Mouse (Mus musculus) liver, embryonic 16.5 days (tissue): Measurements from ENCODE around the gene Elovl6. TPM values are rescaled to one million over a fixed set of nuclear protein-coding genes. Genes with fewer than 3 reads are reported as not detected.

ENCODE experiments used
- ATAC-seq: fragments of 200-750 bp; cut with Nextera tagmentation; 2 replicates; pipeline ENCODE4 v1.8.0; 2017; ENCODE audit warnings: low read depth, mild to moderate bottlenecking, moderate number of reproducible peaks, moderate library complexity
- H3K27ac ChIP-seq: fragments of 300-500 bp; sonication (generic); 2 replicates; pipeline ENCODE4 v1.5.1; 2014; ENCODE audit warnings: mild to moderate bottlenecking, low read length
- H3K27me3 ChIP-seq: fragments of 300-500 bp; sonication (generic); 2 replicates; pipeline ENCODE4 v1.6.1; 2014; ENCODE audit warnings: low read depth, low read length, mixed read lengths; ENCODE audit not compliant: control insufficient read depth, insufficient read depth
- H3K36me3 ChIP-seq: fragments of 300-500 bp; sonication (generic); 2 replicates; pipeline ENCODE4 v1.6.1; 2014; ENCODE audit warnings: mild to moderate bottlenecking; ENCODE audit not compliant: control insufficient read depth, insufficient read depth
- H3K4me1 ChIP-seq: fragments of 300-500 bp; sonication (generic); 2 replicates; pipeline ENCODE4 v1.6.1; 2014; ENCODE audit warnings: low read depth, low read length, mixed read lengths; ENCODE audit not compliant: control insufficient read depth
- H3K4me2 ChIP-seq: fragments of 300-500 bp; sonication (generic); 2 replicates; pipeline ENCODE4 v1.6.1; 2014; ENCODE audit warnings: low read depth, low read length, mixed read lengths
- H3K4me3 ChIP-seq: fragments of 300-500 bp; sonication (generic); 2 replicates; pipeline ENCODE4 v1.5.1; 2014; ENCODE audit warnings: low read depth, mild to moderate bottlenecking, low read length
- H3K9ac ChIP-seq: fragments of 300-500 bp; sonication (generic); 2 replicates; pipeline ENCODE4 v1.6.1; 2014; ENCODE audit warnings: low read depth, low read length
- H3K9me3 ChIP-seq: fragments of 300-500 bp; sonication (generic); replicated peaks from 2 replicates; pipeline ENCODE4 v1.6.1; 2016; ENCODE audit warnings: low read length; ENCODE audit not compliant: control insufficient read depth
- WGBS: fragments of 180-500 bp; shearing (Covaris S2); extraction: QIAGEN DNeasy Blood & Tissue Kit; methylation state at CpG from one replicate; pipeline ENCODE4 v1.1.7; 2014; ENCODE audit not compliant: insufficient replicate concordance; 5-methylcytosine and 5-hydroxymethylcytosine counted together
- polyA plus RNA-seq: library from polyadenylated mRNA; unstranded; fragments of >200 nt; fragmentation: Nextera tagmentation; extraction: Ambion mirVana; gene quantifications from 2 replicates; pipeline ENCODE4 v1.2.1, GENCODE M21; 2015

The Elovl6 gene
- polyA plus RNA-seq, 1 experiment from 2014 or later, result 15.0 TPM

DNA sequence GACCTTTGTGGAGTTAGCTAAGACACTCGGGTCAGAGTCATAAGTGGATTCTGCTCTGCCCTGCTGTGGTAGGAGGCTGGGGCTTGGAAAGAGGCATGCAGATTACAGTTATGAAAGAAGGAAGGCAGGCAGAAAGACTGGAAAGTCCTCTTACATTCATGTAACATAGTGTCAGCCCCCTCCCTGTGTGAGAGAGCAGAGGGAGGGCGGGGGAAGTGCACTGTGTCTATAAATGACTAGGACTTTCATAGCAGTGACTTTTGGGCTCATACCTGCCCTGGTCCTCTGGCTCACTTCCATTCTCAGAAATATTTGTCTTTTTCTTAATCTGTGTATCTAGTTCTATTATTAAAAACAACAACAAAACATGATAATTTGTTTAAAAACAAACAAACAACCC is 33.9 kb downstream of the Elovl6 start:
- WGBS, result 52% methylated on average over 2 of the region's 2 CpGs

DNA sequence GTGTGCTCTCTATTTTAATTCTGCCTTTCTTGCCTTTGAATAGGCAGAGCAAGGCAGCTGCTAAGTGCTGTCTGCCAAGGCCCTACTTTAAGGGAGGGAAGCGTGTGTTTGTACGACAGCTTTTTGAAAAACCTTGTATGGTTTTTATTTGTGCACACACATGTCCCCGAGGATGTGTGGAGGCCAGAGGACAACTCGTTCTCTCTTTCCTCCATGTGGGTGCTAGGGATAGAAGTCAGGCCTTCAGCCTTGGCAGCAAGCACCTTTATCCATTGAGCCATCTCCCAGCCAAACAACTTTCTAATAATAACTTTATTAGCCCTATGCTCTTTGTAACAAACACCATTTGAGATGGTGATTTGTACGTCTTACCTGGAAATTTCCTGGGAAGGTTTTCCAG is 34.7 kb downstream of the Elovl6 start:
- Histone ChIP-seq H3K27me3 (no peaks in the 10 kb centered on the region), H3K9me3 (no peaks in the 10 kb centered on the region), H3K4me2 (no peak overlapping the region), H3K4me3 (no peak overlapping the region), H3K4me1 (peaks cover 9% of the 10 kb centered on the region), H3K9ac (no peak overlapping the region), H3K36me3 (no peaks in the 10 kb centered on the region; the same call in 1 of the 2 replicates), H3K27ac (no peak overlapping the region)
- ATAC-seq, result no peak
- 75% methylated on average over 5 of the region's 5 CpGs for WGBS

More for the DNA sequence above, 33.9 kb downstream of the Elovl6 start:
- no peaks in the 10 kb centered on the region for H3K9me3 ChIP-seq
- H3K27me3 ChIP-seq, result no peaks in the 10 kb centered on the region
- H3K27ac ChIP-seq, result no peak overlapping the region
- H3K9ac ChIP-seq, result no peak overlapping the region
- no peak overlapping the region for H3K4me3 ChIP-seq
- peak; percentile 44; the same call in 1 of the 2 replicates for ATAC-seq
- no peaks in the 10 kb centered on the region; the same call in 1 of the 2 replicates for H3K36me3 ChIP-seq
- H3K4me1 ChIP-seq, result peaks cover 9% of the 10 kb centered on the region
- no peak overlapping the region for H3K4me2 ChIP-seq

DNA sequence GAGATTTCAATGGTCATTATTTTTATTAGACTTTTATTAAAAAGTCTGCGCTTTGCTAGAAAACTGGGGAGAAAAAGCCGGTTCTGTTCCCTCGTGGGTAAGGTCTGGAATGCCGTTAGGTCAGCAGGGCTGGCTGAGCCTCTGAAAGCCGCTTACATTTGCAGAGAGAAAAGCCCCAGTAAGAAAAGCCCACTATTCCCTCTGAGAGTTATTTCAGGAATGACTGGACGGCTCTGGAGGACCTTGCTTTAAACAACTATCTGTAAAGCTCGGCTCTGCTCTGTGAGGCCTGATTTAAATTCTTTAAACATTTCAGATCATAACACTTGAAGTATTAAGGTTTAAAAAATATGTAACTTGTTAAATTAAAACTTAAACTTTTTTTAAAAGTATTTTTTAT is 36.4 kb downstream of the Elovl6 start:
- Histone ChIP-seq H3K4me1 (peaks cover 9% of the 10 kb centered on the region), H3K4me2 (no peak overlapping the region), H3K4me3 (no peak overlapping the region), H3K36me3 (no peaks in the 10 kb centered on the region; the same call in 1 of the 2 replicates), H3K9me3 (no peaks in the 10 kb centered on the region), H3K9ac (no peak overlapping the region), H3K27ac (no peak overlapping the region), H3K27me3 (no peaks in the 10 kb centered on the region)
- no peak for ATAC-seq
- 72% methylated on average over 7 of the region's 7 CpGs for WGBS

DNA sequence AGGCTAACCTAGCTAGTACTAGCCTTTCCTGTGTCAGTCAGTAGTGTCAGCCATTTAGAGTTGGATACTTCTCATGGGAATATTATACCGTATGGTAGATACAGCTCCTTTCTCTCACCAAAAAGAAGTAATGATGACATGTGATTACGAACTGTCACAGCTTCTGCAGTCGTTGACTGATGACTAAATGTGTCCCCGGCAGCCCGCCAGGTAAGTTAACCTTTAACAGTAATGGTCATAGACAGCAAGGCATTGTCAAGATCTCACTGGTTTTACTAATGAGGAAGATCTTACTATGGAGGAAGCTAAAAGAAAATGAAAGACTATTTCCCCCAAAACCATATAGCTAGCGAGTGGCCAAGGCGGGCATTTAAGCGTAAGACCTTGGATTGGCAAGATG is 38.8 kb downstream of the Elovl6 start:
- Histone ChIP-seq H3K27ac (no peak overlapping the region), H3K4me3 (no peak overlapping the region), H3K27me3 (no peaks in the 10 kb centered on the region), H3K9ac (no peak overlapping the region), H3K4me2 (no peak overlapping the region), H3K9me3 (no peaks in the 10 kb centered on the region), H3K4me1 (peaks cover 2% of the 10 kb centered on the region), H3K36me3 (no peaks in the 10 kb centered on the region; the same call in 1 of the 2 replicates)
- ATAC-seq, result peak; percentile 30; the same call in 1 of the 2 replicates
- WGBS, result 73% methylated on average over 8 of the region's 8 CpGs

DNA sequence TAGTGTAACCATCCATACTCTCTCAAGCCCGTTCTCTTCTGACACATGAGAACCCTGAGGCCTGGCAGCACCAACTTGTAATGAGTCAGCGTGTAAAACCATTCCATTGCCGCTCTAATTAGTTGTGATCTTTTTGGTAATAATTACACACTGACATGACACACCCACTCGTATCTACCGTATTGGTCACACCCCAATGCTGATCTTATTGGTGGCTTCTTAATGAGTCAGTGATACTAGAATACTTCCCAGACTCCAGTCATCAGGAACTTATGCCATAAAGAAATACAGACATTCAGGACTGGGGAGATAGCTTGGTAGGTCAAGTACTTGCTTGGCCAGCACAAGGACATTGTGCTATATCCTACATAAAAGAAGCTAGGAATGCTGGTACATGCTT is 39.5 kb downstream of the Elovl6 start:
- H3K27me3 ChIP-seq, result no peaks in the 10 kb centered on the region
- H3K36me3 ChIP-seq, result no peaks in the 10 kb centered on the region; the same call in 1 of the 2 replicates
- H3K4me2 ChIP-seq, result no peak overlapping the region
- no peak overlapping the region for H3K4me3 ChIP-seq
- WGBS, result 78% methylated on average over 5 of the region's 5 CpGs
- H3K4me1 ChIP-seq, result peaks cover 2% of the 10 kb centered on the region
- no peak overlapping the region for H3K9ac ChIP-seq
- no peaks in the 10 kb centered on the region for H3K9me3 ChIP-seq
- no peak for ATAC-seq
- H3K27ac ChIP-seq, result no peak overlapping the region

DNA sequence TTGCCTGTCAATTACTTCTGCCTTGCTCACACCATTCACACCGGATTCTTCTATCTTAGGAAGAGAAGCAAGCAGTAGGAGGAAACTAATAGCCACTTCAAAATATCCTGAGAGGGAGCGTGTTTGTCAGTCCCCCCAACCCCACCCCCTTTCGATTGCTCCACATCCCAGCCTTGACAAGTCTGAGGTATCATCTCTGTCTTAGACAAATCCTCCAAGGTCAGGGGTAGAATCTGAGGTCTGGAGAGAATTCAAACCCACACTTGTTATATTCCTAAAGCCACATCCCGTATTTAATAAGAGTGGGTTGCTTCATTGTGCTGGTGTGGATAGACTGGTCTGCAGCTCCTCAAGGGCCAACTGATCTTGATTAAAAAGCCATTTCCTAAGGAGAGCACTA is 40.8 kb downstream of the Elovl6 start:
- H3K4me1 ChIP-seq, result no peaks in the 10 kb centered on the region; the same call in 1 of the 2 replicates
- H3K36me3 ChIP-seq, result no peaks in the 10 kb centered on the region; the same call in 1 of the 2 replicates
- no peaks in the 10 kb centered on the region for H3K27me3 ChIP-seq
- H3K9ac ChIP-seq, result no peak overlapping the region
- no peak overlapping the region for H3K4me2 ChIP-seq
- H3K27ac ChIP-seq, result no peak overlapping the region
- 76% methylated on average over 4 of the region's 4 CpGs for WGBS
- no peak overlapping the region for H3K4me3 ChIP-seq
- no peaks in the 10 kb centered on the region for H3K9me3 ChIP-seq
- no peak for ATAC-seq

DNA sequence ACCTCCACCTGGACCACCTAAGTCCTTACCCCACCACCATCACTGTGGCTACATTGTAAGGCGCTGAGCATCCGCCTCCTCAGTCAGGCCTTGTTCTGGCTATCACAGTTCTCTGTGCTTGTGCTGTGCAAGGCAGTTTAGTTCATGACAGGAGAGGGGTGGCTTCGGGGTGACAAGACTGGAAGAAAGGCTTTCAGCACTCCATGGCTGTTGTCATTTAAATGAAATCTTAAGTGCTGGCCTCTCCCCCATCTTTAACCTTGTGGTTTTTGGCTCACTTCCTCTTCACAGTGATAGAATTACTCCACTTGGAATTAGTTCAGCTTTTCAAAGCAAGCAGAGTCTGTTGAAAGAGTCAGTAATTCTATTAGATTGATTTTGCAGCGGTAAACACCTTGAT is 41.5 kb downstream of the Elovl6 start:
- Histone ChIP-seq H3K9me3 (no peaks in the 10 kb centered on the region), H3K27me3 (no peaks in the 10 kb centered on the region), H3K36me3 (no peaks in the 10 kb centered on the region; the same call in 1 of the 2 replicates), H3K27ac (no peak overlapping the region), H3K4me1 (no peaks in the 10 kb centered on the region; the same call in 1 of the 2 replicates), H3K9ac (no peak overlapping the region), H3K4me3 (no peak overlapping the region), H3K4me2 (no peak overlapping the region)
- WGBS, result 59% methylated on average over 4 of the region's 4 CpGs
- no peak for ATAC-seq

DNA sequence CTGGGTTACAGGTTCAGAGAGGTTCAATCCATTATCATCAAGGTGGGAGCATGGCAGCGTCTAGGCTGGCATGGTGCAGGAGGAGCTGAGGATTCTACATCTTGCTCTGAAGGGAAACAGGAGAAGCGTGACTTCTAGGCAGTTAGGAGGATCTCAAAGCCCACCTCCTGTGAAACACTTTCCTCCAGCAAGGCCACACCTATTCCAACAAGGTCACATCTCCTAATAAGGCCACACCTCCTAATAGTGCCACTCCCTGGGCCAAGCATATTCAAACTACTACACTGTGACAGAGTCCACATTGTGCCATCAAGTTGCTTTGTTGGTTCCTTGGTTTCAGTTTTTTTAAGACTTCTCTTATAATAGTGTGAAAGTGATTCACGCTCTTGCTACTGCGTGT is 42.9 kb downstream of the Elovl6 start:
- H3K9me3 ChIP-seq, result no peaks in the 10 kb centered on the region
- H3K27me3 ChIP-seq, result no peaks in the 10 kb centered on the region
- no peak overlapping the region for H3K4me2 ChIP-seq
- no peaks in the 10 kb centered on the region; the same call in 1 of the 2 replicates for H3K36me3 ChIP-seq
- 78% methylated on average over 4 of the region's 4 CpGs for WGBS
- no peak overlapping the region for H3K4me3 ChIP-seq
- H3K27ac ChIP-seq, result no peak overlapping the region
- ATAC-seq, result no peak
- H3K4me1 ChIP-seq, result no peaks in the 10 kb centered on the region; the same call in 1 of the 2 replicates
- H3K9ac ChIP-seq, result no peak overlapping the region

DNA sequence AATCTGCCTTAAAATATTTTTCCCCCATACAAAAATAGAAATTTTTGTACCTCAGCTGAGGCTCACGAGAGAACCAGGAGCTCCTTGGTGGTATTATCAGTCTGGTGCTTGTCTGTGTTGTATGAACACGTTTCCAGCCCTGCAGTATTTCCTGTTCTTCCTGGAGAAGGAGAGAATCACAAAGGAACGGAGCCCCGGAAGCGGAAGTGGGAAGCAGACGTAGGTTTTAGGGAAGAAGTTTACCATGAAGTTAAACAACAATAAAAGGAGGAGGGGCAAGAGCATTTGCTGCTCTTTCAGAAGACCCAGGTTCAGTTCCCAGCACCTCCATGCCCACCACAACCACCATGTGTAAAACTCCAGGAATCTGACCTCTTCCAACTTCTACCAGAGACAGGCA is 44.4 kb downstream of the Elovl6 start:
- Histone ChIP-seq H3K4me3 (no peak overlapping the region), H3K9me3 (no peaks in the 10 kb centered on the region), H3K27me3 (no peaks in the 10 kb centered on the region), H3K9ac (no peak overlapping the region), H3K36me3 (no peaks in the 10 kb centered on the region; the same call in 1 of the 2 replicates), H3K27ac (no peak overlapping the region), H3K4me2 (no peak overlapping the region), H3K4me1 (no peaks in the 10 kb centered on the region; the same call in 1 of the 2 replicates)
- WGBS, result 77% methylated on average over 6 of the region's 6 CpGs
- no peak for ATAC-seq
